Mouse (Mus musculus) megakaryocyte-erythroid progenitor cell, adult 5 weeks (primary cell): ENCODE measurements around the gene Nek6. TPM values are rescaled to one million over a fixed set of nuclear protein-coding genes. Genes with fewer than 3 reads are reported as not detected.

Experiments
- polyA plus RNA-seq: library from polyadenylated mRNA; stranded (reverse); fragments of >175 nt; gene quantifications from 2 replicates; pipeline ENCODE4 v1.2.3, GENCODE M21; 2012

The Nek6 gene
- 10.8 and 12.6 TPM in 2 replicates for polyA plus RNA-seq

GRCm38 (mm10) chr2:38511487-38512307 is at the start of gene Nek6:
Gene Nek6, plus strand, starts transcription at chr2:38511643.

GRCm38 (mm10) chr2:38643625-38644427 is 132.4 kb downstream of the Nek6 start, which contains the start of gene Psmb7:
Gene Psmb7, minus strand, starts transcription at chr2:38644087.

Other genes starting within 250 kb of the Nek6 start
- gene Dennd1a, start 224.3 kb upstream of the Nek6 start, polyA plus RNA-seq = 46.7 and 54.3 TPM in 2 replicates
- 0.03 and 0.34 TPM in 2 replicates for gene Lhx2, start 172.4 kb upstream of the Nek6 start, polyA plus RNA-seq
- 12.7 and 14.7 TPM in 2 replicates for gene Psmb7, start 132.4 kb downstream of the Nek6 start, polyA plus RNA-seq
- gene Nr5a1, start 202.9 kb downstream of the Nek6 start, polyA plus RNA-seq = not detected in 2 replicates